Mouse (Mus musculus) cerebral cortex, adult 2 months (tissue): Measurements from ENCODE around the gene Lpo.

Experiments used
- WGBS: fragments of 180-500 bp; shearing (Covaris S2); methylation state at CpG from one replicate; pipeline ENCODE4 v1.1.7; 2018; 5-methylcytosine and 5-hydroxymethylcytosine counted together

The Lpo gene

GRCm38 (mm10) chr11:87805448-87805847 is 22.6 kb downstream of the Lpo start:
- WGBS = 97% methylated on average over 1 of the region's 1 CpGs

GRCm38 (mm10) chr11:87802621-87803020 is 25.5 kb downstream of the Lpo start:
- WGBS = 42% methylated on average over 14 of the region's 14 CpGs

GRCm38 (mm10) chr11:87801711-87802275 is 26.3 kb downstream of the Lpo start:
- 50% methylated on average over 22 of the region's 22 CpGs for whole genome bisulfite sequencing

GRCm38 (mm10) chr11:87793460-87793859 is 34.6 kb downstream of the Lpo start, which contains the start of gene Mpo:
Gene Mpo (plus strand): TSS chr11:87793581.
- WGBS = 73% methylated on average over 3 of the region's 3 CpGs

DNA sequence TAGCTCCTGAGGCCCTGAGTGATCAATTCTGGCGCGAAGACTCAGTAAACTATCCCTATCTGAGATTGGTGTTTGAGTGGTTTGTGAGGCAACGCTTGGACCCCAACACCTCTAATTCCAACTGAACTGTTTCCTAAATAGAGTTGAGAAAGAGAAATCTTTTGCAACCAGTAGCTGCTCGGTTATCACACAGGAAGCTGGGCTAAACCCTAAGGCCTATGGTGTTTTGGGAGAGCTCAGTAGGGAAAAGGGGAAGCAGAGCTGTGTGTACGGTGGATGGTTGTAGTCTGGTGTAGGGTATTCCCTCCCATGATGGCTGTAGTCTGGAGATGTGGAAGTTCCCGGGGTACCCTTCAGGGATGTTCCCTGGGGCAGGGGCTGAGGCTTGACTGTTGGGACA is 38.0 kb downstream of the Lpo start:
- 86% methylated on average over 6 of the region's 6 CpGs for WGBS

DNA sequence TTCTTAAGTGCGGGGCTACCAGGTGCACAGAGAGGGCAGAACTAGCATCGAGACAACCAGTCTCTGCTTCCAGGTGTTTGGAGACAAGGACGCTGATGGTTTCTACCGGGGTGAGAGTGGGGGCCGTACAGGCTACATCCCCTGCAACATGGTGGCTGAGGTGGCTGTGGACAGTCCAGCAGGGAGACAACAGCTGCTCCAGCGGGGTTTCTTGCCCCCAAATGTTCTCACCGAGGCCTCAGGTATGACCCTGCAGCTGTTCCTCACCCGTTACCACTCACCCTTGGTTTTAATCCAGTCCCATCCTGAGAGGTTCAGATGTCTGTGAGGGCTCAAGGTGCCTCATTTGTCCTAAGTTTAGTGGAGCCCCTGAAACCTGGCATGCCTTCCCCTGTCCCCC is 48.0 kb downstream of the Lpo start:
- WGBS = 87% methylated on average over 8 of the region's 8 CpGs

DNA sequence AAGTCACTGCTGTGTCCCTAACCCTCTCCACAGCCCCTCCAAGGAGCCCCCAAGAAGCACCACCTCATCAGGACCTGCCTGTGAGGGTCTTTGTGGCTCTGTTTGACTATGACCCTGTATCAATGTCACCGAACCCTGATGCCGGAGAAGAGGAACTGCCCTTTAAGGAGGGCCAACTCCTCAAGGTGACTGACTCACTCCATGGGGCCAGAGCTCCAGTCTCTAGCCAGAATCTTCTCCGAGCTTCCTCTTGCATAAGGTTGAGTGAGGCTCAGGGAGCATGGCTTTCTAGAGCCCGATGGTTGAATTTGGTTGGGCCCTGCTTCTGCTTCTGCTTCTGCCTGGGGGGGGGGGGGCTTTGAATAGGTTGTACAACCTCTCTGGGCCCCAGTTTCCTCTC is 48.7 kb downstream of the Lpo start:
- 83% methylated on average over 4 of the region's 4 CpGs for WGBS

GRCm38 (mm10) chr11:87778915-87779314 is 49.2 kb downstream of the Lpo start:
- 60% methylated on average over 12 of the region's 12 CpGs for WGBS

DNA sequence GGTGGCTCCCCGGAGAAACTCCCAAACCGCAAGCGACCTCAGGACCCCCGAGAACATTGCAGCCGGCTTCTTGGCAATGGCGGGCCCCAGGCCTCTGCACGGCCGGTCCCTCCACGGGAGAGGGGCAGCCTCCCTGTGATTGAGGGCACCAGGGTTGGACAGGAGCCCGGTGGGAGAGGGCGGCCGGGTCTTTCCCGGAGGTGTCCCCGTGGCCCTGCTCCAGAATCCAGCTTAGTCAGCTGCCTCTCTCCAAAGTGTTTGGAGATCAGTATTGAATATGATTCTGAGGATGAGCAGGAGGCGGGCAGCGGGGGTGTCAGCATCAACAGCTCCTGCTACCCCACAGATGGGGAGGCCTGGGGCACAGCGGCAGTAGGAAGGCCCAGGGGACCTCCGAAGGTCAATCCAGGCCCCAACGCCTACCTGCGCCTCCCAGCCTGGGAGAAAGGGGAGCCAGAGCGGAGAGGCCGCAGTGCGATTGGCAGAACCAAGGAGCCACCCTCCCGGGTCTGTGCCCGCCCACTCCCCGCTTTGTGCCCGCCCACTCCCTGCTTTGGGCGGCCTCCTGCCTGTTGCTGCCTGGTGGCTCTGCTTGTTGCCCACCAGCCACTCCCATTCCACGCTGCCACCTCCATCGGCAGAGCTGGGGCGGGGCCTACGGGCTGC is 49.9 kb downstream of the Lpo start:
- 26% methylated on average over 32 of the region's 32 CpGs for WGBS

DNA sequence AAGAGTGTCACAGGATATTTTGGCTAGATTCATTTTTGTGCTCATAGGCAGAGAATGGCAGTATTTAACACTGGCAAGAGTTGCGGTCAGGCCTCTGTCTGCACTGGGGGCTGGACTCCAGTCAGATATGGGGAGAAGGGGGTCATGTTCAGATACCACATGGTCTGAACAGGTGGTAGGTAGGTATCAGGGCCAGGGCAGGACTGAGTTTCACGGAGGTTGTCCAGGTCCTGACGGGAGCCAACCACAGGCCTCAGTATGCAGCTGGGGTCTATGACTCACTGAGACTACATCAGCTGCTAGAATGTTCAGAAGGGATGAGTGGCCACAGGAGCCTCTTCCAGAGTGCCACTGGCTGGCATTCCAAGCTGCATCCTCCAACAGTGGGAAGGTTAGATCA is 55.7 kb downstream of the Lpo start:
- WGBS = 73% methylated on average over 3 of the region's 3 CpGs

GRCm38 (mm10) chr11:87770989-87771388 is 57.1 kb downstream of the Lpo start:
- 56% methylated on average over 3 of the region's 3 CpGs for WGBS

- WGBS = 78% methylated on average over 4 of the region's 4 CpGs
Observed at GRCm38 (mm10) chr11:87768745-87769144, 59.3 kb downstream of the Lpo start.

DNA sequence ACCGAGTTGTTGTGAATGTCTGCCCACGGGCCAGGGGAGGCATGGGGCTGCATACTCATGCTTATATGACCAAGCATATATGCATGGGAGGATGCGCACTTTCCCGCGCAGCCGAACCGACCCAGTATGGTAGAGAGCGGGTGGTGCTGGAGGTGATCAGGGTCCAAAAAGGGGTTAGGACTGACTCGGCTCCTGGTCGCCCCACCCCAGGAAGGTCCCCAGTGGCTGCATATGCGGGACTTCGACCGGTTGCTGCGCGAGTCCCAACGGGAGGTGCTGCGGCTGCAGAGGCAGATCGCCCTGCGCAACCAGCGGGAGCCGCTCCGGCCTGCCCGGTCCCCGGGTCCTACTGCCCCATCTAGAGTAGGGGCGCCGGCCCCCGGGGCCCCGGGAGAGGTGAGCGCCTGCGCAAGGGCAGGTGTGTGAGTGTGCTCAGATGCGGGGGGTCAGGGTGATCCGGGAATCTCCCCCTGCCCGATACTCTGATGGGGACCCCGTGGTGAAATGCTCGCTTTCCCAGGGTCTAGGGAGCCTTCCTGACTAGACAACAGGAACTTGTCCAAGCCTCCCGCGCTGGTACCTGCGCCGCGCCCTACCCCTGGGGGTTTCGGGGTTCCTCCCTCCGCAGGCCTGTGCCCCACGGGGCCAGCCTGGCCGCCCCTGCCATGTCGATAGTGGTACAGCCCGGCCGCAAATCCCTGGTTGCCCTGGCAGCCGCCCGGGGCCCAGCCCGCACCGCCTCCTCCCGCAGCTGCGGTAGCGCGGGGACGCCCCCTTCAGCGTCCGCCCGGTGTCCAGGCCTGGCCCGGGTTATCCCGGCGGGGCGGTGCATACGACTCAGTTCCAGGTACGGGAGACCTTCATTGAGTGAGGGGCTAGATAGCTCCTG is 63.9 kb downstream of the Lpo start:
- whole genome bisulfite sequencing = 1% methylated on average over 65 of the region's 65 CpGs

- 5% methylated on average over 17 of the region's 17 CpGs for WGBS
Observed at GRCm38 (mm10) chr11:87763511-87763987, 64.5 kb downstream of the Lpo start.

DNA sequence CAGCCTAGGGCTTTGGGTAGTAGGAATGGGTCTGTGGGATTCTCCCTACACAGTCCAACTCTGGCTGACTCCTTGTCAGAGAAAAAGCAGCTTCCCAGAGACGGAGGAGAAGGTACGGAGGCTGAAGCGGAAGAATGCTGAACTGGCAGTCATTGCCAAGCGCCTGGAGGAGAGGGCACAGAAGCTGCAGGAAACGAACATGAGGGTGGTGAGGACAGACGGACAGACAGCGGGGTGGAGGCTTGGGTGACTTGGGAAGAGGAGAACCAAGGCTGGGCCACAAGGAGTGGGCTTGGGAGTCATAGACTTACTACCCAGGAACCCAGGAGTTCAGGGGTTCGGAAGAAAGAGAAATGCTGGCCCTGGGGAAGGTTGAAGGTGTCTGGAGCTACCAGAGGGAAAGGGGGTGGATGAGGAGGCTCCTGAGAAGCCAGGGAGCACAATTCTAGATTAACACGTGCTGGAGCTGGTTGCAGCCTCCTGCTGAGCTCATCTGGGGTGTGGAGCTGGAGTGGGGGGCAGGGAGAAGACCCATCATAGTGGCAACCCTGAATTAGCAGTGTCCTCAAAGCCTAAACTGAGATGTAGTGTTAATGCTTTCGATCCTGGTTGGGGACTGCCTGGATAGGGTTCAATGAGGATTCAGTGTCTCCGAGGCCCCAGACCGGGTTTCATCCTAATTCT is 65.2 kb downstream of the Lpo start:
- 32% methylated on average over 12 of the region's 12 CpGs for WGBS

DNA sequence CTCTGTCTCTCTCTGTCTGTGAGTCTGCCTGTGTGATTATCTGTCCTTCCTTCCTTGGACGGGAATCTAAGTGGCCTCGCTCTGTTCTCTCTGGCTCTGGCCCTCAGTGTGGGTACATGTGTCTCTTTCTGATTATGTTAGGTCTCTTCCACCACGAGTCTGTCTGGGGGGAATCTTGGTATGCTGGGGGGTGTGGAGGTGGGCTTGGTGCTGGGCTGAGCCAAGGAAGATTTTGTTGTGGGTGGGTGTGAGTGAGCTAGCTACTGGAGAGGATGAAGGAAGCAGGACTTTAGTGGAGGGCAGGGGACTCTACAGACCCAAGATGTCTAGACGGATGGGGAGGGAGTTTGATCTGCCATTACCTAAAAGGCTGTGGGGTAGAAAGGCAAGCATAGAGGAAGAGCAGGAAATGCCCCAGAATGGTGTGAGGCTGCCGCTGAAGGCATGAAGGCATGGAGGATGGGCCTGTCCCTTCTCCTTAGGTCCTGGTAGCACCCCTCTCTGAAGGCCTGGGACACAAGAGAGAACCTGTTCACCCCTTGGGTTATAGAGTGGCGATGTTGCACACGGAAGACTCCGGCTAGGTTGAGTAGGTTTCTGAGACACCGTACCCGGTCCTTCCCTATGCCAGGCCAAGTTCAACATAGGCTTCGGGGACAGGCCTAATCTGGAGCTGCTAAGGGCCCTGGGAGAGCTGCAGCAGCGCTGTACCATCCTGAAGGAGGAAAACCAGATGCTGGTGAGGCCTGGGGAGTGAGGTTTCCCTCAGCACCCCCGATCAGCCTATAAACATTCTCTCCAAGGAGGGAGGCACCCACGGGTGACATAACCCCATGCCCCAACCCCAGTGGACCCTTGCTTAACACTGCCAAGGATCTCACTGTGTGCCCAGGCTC is 66.0 kb downstream of the Lpo start:
- WGBS = 42% methylated on average over 14 of the region's 14 CpGs

DNA sequence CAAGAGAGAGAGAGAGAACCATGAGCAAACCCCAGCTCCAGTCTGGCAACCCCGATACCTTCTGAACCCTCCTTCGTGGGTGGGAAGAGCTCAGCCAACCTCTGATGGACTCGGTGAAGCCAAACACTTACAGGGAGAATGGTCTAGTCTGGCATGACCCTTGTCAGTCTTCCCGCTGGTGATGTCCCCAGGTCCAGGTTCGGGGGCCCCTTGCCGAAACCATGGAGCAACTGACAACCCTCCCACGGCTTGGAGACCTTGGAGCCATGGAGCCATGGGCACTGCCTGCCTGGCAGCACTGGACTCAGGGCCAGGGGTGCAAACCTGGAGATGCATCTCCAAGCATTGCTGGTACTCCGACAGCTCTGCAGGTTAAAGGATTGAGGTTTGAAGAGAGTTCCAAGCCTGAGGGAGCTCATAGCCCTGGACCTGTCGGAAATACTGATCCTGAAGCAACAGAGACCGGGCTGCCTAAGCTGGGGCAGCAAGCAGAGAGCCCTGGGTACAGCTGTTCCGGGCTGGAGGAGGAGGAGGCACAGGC is 66.8 kb downstream of the Lpo start:
- 24% methylated on average over 11 of the region's 11 CpGs for WGBS

DNA sequence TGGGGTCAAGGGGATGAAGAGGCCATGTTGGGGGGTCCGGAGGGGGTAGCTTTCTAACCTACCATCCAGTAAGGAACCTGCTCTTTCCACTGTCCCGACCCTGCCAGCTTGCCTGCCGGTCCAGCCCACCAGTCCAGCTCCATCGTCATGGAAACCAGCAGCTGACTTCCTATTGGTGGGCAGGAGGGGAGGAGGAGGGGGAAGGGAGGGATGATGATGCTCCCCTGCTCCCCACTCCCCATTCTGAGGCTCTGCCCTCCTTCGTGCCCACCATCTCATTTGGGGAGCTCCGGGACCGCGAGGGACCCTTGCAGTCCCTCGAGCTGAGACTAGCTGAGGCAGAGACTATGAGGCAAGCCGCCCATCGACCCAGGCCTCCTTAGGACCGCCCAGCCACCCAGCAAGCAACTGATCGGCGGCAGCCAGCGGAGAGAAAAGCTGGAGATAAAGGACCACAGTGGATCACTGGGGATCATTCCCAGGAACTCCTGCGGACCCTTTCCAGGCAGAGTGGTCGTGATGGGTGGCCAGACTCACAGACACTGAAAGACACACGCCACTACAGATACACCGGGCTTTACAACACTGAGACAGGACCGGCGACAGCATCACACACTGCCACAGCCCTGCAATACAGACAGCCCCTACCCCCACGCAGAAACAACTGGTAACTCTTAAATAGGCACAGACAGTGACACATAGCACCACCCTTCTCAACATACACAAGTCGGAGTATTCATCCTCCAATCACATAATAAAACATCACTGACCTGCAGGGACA is 67.6 kb downstream of the Lpo start, which contains the start of gene Tspoap1:
Tspoap1 (plus strand) TSS at position 241 of the 781 bp plus-strand sequence.
- WGBS = 3% methylated on average over 23 of the region's 23 CpGs

DNA sequence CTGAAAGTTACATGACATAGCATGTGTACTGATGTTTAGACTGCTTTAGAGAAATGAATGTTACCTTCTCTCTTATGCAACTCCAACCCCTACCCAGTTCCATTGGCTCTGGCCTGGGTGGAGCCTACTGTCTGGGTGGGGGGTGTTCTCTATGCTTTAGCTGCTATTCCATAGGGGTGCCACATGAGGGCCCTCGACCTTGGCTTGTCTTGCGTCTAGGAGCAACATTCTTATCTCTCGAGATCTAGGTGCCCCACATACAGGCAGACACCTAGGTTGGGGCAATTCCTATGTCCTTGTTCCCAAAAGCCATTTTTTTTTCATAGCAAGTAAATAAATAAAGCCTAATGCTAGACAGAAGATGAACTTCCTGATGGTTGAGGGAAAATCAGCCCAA is 68.5 kb downstream of the Lpo start:
- 0% methylated on average over 3 of the region's 3 CpGs for WGBS
